Mouse (Mus musculus) frontal cortex, postnatal 14 days (tissue): ENCODE data around the gene Gm7075.
"Not testable (repeated sequence)": the region's sequence is repeated elsewhere in the genome, so short reads cannot be mapped to it uniquely, and the experiment has no call there.

ENCODE experiments used
- DNase-seq, 2 experiments: peaks; one replicate each; pipeline ENCODE4 v3.0.0; 2022; ENCODE audit warnings: low spot score in 2 of 2

The Gm7075 gene

DNA sequence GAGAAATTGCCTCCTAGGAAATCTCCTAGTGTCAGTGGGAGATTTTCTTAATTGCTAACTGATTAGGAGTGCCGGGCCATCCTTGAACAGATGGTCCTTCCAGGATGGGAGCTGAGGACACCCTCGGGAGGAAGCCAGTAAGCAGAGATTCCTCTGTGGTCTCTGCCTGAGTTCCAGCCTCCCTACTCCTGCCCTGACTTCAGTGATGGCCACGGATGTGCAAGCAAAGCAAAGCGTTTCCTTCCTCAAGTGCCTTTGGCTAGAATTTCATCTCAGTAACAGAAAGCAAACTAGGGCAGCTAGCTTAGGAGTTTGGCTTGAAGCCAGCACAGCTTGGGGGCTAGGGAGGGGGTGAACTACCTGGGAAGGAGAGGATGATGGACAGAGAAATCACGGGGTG is 4.5 kb downstream of the Gm7075 start:
- no peak for DNase-seq

- no peak for DNase-seq
Measured at GRCm38 (mm10) chr10:63415850-63416249, 5.7 kb downstream of the Gm7075 start.

DNA sequence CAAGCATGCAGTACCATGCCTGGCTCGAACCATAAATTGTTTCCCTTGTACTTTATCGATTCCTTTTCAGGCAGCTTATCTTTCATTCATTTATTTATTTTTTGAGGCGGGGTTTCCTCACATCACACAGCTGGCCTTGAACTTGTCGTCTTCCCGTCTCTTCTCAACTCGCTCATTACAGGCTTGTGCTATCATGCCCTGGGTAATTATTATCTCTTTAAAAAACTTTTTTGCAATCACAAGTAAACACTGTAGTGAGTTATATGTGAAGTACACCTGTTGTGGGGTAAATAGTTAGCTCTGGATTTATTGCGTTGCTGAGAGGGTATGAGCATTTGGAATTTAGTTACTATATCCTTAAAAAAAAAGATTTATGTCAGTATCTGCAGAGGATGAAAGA is 6.3 kb downstream of the Gm7075 start:
- DNase-seq: no peak

DNA sequence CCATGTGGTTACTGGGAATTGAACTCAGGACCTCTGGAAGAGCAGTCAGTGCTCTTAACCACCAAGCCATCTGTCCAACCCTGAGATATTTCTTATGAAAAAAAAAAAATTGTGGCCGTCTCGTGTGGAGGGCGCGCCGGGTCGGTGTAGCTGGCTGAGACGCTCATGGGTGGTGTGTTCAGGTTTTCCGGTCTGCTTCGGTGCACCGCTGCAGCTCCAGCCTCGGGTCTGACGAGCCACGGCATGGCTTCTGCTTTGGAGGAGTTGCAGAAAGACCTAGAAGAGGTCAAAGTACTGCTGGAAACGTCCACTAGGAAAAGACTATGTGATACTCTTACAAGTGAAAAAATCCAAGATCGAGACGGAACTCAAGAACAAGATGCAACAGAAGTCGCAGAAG is 8.8 kb downstream of the Gm7075 start:
- no peak for DNase-seq

- not testable (repeated sequence) for DNase-seq
Measured at GRCm38 (mm10) chr10:63411674-63412073, 9.9 kb downstream of the Gm7075 start.

DNA sequence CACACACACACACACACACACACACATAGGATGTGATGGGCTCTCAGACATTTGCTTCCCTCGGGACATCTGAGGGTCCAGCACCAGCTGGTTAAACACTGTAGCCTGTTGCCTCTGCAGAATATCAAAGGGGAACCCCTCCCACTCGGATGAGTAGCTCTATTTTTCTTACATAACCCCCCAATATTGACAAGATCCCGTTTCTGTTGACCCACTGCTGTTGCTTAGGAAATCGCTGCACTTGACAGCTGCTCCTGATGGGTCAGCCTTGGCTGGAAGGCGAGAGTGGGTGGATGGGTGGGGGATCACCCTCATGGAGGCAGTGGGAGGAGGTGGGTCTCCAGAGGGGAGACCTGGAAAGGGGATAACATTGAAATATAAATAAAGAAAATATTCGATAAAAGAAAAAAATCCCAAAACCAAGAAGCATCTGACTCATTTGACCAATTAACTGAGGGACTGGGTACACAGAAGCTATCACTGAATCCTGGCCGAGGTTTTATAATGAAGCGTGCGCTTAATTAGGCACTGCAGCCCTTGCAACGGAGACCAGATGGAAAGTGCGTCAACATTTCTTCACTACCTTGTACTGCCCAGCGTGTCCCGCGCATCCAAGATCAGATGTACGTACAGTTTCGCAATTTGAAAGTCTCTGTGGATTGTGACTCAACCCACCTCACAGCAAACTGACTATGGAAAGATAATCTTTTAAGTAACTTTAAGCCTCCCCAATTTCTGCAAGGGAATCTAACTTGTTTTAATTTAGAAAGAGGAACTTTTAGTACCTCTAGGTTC is 11.2 kb downstream of the Gm7075 start:
- no peak for DNase-seq

GRCm38 (mm10) chr10:63403636-63404035 is 18.0 kb downstream of the Gm7075 start:
- no peak for DNase-seq

DNA sequence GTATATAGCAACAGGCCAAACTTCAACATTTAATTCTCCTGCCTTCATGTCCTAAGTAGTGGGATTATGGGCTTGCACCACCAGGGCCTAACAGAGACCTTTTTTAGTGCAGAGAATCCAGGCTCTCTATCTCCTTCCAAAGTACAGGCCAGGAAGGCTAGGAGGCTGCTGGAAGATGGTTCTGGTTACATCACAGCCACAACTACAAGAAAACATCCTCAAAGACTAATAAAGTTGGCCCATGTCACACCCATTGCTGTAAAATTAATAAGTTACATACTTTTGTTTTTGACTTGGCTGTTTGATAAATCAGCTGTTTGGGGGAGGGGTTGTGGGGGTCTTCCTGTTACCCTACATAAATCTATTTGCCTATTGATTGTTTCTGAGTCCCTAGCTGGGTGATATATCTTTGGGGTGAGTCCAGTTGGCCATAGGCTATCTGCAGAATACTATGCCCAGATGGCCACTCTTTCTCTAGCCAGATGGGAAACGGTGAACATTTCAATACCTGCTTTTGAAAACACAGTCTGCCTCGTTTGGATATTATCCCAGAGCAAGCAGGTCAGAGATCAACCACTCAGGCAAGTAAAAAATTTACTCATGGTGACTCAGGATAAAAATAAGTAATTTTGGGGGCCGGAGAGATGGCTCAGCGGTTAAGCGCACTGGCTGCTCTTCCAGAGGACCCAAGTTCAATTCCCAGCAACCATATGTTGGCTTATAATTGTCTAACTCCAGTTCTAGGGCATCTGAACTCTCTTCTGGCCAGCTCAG is 18.7 kb downstream of the Gm7075 start:
- no peak for DNase-seq

DNA sequence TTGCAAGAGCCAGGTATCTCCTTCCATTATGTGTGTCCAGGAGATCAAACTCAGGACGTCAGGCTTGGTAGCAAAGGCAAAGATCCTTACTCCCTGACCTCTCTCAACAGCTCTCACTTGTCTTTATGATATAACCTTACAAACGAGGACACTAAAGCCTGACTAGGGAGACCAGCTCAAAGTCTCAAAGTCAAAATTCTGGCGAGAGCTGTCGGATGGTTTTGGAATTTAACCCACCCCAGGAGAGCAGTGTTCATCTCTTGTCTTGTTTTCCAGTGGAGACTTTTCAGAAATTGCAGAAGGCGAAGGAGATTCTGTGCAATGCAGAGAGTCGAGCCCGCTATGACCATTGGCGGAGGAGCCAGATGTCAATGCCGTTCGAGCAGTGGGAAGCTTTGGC is 24.6 kb downstream of the Gm7075 start:
- DNase-seq: no peak

DNA sequence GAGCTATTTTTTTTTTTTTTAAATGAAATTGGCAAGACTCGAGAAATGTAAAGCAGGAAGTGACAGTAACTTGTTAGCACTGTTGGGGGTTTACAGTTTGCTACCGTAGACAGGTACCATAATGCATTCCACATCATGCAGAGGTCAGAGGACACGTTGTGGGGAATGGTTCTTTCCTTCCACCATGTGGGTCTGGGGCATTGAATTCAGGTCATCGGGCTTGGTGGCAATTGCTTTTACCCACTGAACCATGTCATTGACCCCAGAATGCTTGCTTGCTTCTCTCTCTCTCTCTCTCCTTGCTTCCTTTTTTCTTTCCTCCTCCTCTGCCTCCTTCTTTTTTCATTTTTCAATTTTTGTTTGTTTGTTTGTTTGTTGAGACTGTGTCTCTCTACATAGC is 32.6 kb downstream of the Gm7075 start:
- DNase-seq: no peak

DNA sequence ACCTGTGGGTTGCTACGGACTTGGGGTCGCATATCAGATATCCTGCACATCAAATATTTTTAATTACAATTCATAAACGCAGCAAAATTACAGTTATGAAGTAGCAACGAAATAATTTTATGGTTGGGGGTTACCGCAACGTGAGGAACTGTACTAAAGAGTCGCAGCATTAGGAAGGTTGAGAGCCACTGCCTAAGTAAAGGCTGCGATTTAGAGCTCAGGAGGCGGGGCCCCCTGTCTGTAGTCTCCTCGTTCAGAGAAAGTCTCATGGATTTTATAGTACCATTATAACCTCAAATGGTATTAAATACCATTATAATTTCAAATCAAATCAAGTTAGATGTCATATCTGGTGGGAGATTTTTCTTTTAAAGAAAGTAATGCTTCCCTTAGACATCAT is 34.6 kb downstream of the Gm7075 start:
- DNase-seq: no peak

GRCm38 (mm10) chr10:63386444-63386843 is 35.1 kb downstream of the Gm7075 start:
- peak; percentile 68 to 77 for DNase-seq

DNA sequence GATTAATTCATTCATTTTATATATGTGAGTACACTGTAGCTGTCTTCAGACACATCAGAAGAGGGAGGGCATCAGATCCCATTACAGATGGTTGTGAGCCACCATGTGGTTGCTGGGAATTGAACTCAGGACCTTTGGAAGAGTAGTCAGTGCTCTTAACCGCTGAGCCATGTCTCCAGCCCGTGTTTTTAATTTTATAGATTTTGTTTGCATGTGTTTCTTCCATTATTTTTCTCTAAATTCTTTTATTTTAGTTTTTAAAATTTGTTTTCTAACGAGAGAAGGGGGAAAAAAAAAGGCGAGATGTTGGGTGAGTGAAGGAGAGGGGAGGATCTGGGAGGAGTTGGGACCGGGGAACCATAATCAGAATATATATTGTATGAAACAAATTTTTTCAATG is 35.7 kb downstream of the Gm7075 start:
- not testable (repeated sequence) for DNase-seq

- peak; percentile 63 to 70 for DNase-seq
Measured at GRCm38 (mm10) chr10:63382372-63383279, 39.0 kb downstream of the Gm7075 start, which contains the start of gene Dnajc12. TSS of gene Dnajc12 (plus strand) at chr10:63382443.

DNA sequence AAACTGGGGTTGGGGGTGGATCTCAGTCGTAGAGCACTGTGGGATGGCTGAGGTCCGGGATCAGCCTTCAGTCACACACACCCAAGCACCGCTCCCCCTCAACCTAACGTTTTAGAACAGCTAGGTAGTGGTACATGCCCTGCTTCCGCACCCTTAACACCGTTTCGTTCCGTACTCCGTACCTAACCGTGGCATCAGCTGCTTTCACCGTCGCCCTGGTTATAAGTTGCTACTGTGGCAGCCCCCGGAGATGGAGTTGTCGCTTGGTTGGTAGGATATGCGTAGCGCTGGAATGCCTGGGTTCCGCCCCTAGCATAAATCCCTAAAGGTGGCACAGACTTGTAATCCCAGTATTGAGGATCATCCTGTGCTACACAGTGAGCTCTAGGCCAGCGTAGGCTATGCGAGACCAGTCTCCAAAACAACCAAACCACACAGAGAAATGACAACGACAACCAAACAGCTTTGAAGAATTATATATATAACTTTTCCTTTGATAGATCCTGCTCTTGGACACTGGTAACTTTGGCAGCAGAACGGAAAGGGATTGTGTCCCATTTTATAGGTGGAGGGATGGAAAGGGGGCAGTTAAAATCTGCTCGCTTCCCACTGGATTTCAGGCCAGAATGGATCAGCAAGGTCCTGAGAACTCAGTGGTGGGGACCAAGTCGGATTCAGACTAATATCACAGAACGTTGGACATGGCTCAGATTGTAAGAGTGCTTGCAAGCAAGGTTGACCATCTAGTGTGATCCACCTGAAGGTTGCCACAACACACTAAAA is 39.9 kb downstream of the Gm7075 start, which contains the start of gene Sirt1:
Gene Sirt1, minus strand, starts transcription at position 207 of the 783 bp plus-strand sequence.
- no peak for DNase-seq

GRCm38 (mm10) chr10:63378948-63379680 is 42.5 kb downstream of the Gm7075 start:
- no peak for DNase-seq

- DNase-seq: peak in 1 of 2 experiments; percentile 45
Measured at GRCm38 (mm10) chr10:63377468-63377867, 44.1 kb downstream of the Gm7075 start.

GRCm38 (mm10) chr10:63376303-63376702 is 45.3 kb downstream of the Gm7075 start:
- DNase-seq: no peak
